In genomic region chr1:119048988-119049387, GRCm38 (mm10) we compare ENCODE assay signal across 11 mouse cellular contexts. TPM values are rescaled to one million over a fixed set of nuclear protein-coding genes. Genes with fewer than 3 reads are reported as not detected.
DNase-seq lines count a peak whose midpoint lies in the region; ATAC-seq and TF ChIP-seq lines count a peak whose summit lies in the region.
"Had no signal": no experiment of that assay in that cellular context is flagged by ENCODE, and none has a peak within 500 bp of the region (broad histone marks: within the 10 kb centered on the region; RNA-seq: fewer than 3 reads in every experiment).

No protein-coding gene starts in this region.

- H3K4me2 ChIP-seq in heart, embryonic 12.5 days, result 0 out of 2 replicates have a peak overlapping the region, but pooled peaks have one; percentile 88
- peak overlapping the region; percentile 68 for H3K4me2 ChIP-seq in stomach, embryonic 14.5 days (replicated peaks; ENCODE audit: low read depth, low read length)
- no peak overlapping the region for H3K4me2 ChIP-seq in stomach, postnatal 0 days (replicated peaks; ENCODE audit: low read depth)
- H3K4me2 ChIP-seq in hindbrain, embryonic 14.5 days (replicated peaks), result peak overlapping the region; percentile 99
- H3K4me2 ChIP-seq in neural tube, embryonic 14.5 days (ENCODE audit: low read depth, low read length), result peak overlapping the region; percentile 92

- H3K4me3 ChIP-seq in heart, embryonic 12.5 days, result no peak overlapping the region
- no peak overlapping the region for H3K4me3 ChIP-seq in stomach, embryonic 14.5 days (ENCODE audit: low read depth, low read length)
- no peak overlapping the region for H3K4me3 ChIP-seq in stomach, postnatal 0 days (ENCODE audit: low read depth, low read length)
- peak overlapping the region; percentile 1; the same call in 1 of the 2 replicates for H3K4me3 ChIP-seq in hindbrain, embryonic 14.5 days (replicated peaks; ENCODE audit: low read length)
- no peak overlapping the region for H3K4me3 ChIP-seq in neural tube, embryonic 14.5 days (ENCODE audit: low read depth, low read length)

- 15% methylated on average over 11 of the region's 11 CpGs for WGBS in heart, embryonic 12.5 days
- 31% methylated on average over 11 of the region's 11 CpGs for WGBS in stomach, embryonic 14.5 days
- WGBS in stomach, postnatal 0 days, result 42% methylated on average over 11 of the region's 11 CpGs
- WGBS in hindbrain, embryonic 14.5 days, result 4% methylated on average over 11 of the region's 11 CpGs
- WGBS in neural tube, embryonic 14.5 days, result 2% methylated on average over 11 of the region's 11 CpGs

- H3K4me1 ChIP-seq in heart, embryonic 12.5 days (replicated peaks), result peaks cover 25% of the 10 kb centered on the region
- H3K4me1 ChIP-seq in stomach, embryonic 14.5 days (ENCODE audit: control insufficient read depth, insufficient read depth, low read length), result peaks cover 28% of the 10 kb centered on the region
- peaks cover 10% of the 10 kb centered on the region; the same call in 1 of the 2 replicates for H3K4me1 ChIP-seq in stomach, postnatal 0 days (replicated peaks; ENCODE audit: control insufficient read depth, insufficient read depth)
- H3K4me1 ChIP-seq in hindbrain, embryonic 14.5 days (replicated peaks; ENCODE audit: control insufficient read depth, insufficient read depth, low read length), result peaks cover 36% of the 10 kb centered on the region
- peaks cover 17% of the 10 kb centered on the region for H3K4me1 ChIP-seq in neural tube, embryonic 14.5 days (ENCODE audit: control insufficient read depth, insufficient read depth, low read length)

- H3K36me3 ChIP-seq in heart, embryonic 12.5 days, result no peaks in the 10 kb centered on the region
- H3K36me3 ChIP-seq in stomach, embryonic 14.5 days (ENCODE audit: control insufficient read depth, insufficient read depth, low read length), result no peaks in the 10 kb centered on the region
- no peaks in the 10 kb centered on the region for H3K36me3 ChIP-seq in stomach, postnatal 0 days (ENCODE audit: control insufficient read depth, insufficient read depth, low read length)
- no peaks in the 10 kb centered on the region for H3K36me3 ChIP-seq in hindbrain, embryonic 14.5 days (replicated peaks; ENCODE audit: control insufficient read depth, insufficient read depth)
- no peaks in the 10 kb centered on the region for H3K36me3 ChIP-seq in neural tube, embryonic 14.5 days (ENCODE audit: control insufficient read depth, insufficient read depth, low read length)

- no peak for ATAC-seq in heart, embryonic 12.5 days (ENCODE audit: insufficient number of reproducible peaks, low FRiP score)
- ATAC-seq in stomach, embryonic 14.5 days (ENCODE audit: insufficient number of reproducible peaks, insufficient read depth, low FRiP score, low read depth), result no peak
- no peak for ATAC-seq in stomach, postnatal 0 days (ENCODE audit: low FRiP score, low TSS enrichment)
- no peak for ATAC-seq in hindbrain, embryonic 14.5 days (ENCODE audit: low FRiP score)
- no peak for ATAC-seq in neural tube, embryonic 14.5 days (ENCODE audit: low read depth)
- ATAC-seq in frontal cortex, adult (ENCODE audit: low TSS enrichment), result no peak

- no peak overlapping the region for H3K27ac ChIP-seq in heart, embryonic 12.5 days (ENCODE audit: poor library complexity, severe bottlenecking)
- H3K27ac ChIP-seq in stomach, embryonic 14.5 days (ENCODE audit: low read length), result no peak overlapping the region
- H3K27ac ChIP-seq in stomach, postnatal 0 days (replicated peaks), result no peak overlapping the region
- no peak overlapping the region for H3K27ac ChIP-seq in hindbrain, embryonic 14.5 days
- no peak overlapping the region for H3K27ac ChIP-seq in neural tube, embryonic 14.5 days (ENCODE audit: low read depth, low read length)

- TF ChIP-seq CTCF in stomach, postnatal 0 days (IDR thresholded peaks at IDR 0.05; ENCODE audit: low read depth), result no peak

- H3K9me3 ChIP-seq in heart, embryonic 12.5 days (replicated peaks), result no peaks in the 10 kb centered on the region
- H3K9me3 ChIP-seq in stomach, embryonic 14.5 days (ENCODE audit: control insufficient read depth, low read depth, low read length), result no peaks in the 10 kb centered on the region
- no peaks in the 10 kb centered on the region for H3K9me3 ChIP-seq in stomach, postnatal 0 days (ENCODE audit: control insufficient read depth, low read length)
- no peaks in the 10 kb centered on the region for H3K9me3 ChIP-seq in hindbrain, embryonic 14.5 days (ENCODE audit: control insufficient read depth, low read length)
- H3K9me3 ChIP-seq in neural tube, embryonic 14.5 days (ENCODE audit: control insufficient read depth, low read length), result no peaks in the 10 kb centered on the region

- TF ChIP-seq EP300 in stomach, postnatal 0 days (optimal IDR thresholded peaks at IDR 0.05), result no peak

- DNase-seq in heart, postnatal 25 days (ENCODE audit: low spot score), result no peak
- DNase-seq in stomach, postnatal 0 days (ENCODE audit: low spot score), result no peak
- DNase-seq in hindbrain, embryonic 14.5 days (ENCODE audit: low spot score), result no peak
- DNase-seq in liver, result no peak
- DNase-seq: B cell, adult 2 months; gastrocnemius, postnatal 14 days; lung, adult 18-20 months had no signal

- no peak overlapping the region for H3K9ac ChIP-seq in heart, embryonic 12.5 days
- H3K9ac ChIP-seq in stomach, embryonic 14.5 days (replicated peaks; ENCODE audit: low read depth, low read length), result peak overlapping the region; percentile 36; the same call in 1 of the 2 replicates
- H3K9ac ChIP-seq in stomach, postnatal 0 days (ENCODE audit: low read length), result no peak overlapping the region
- peak overlapping the region; percentile 45; the same call in 1 of the 2 replicates for H3K9ac ChIP-seq in hindbrain, embryonic 14.5 days
- H3K9ac ChIP-seq in neural tube, embryonic 14.5 days (replicated peaks; ENCODE audit: low read depth, low read length), result no peak overlapping the region

- intact Hi-C loops in heart, postnatal 25 days (cut with DNase I), result no loop called here

- H3K27me3 ChIP-seq in heart, embryonic 12.5 days (replicated peaks), result peaks cover 22% of the 10 kb centered on the region
- H3K27me3 ChIP-seq in stomach, embryonic 14.5 days (ENCODE audit: control insufficient read depth, insufficient read depth, low read length), result no peaks in the 10 kb centered on the region
- H3K27me3 ChIP-seq in stomach, postnatal 0 days (ENCODE audit: control insufficient read depth, insufficient read depth, low read length), result no peaks in the 10 kb centered on the region
- peaks cover 29% of the 10 kb centered on the region for H3K27me3 ChIP-seq in hindbrain, embryonic 14.5 days (ENCODE audit: control insufficient read depth, insufficient read depth, low read length)
- no peaks in the 10 kb centered on the region; the same call in 1 of the 2 replicates for H3K27me3 ChIP-seq in neural tube, embryonic 14.5 days (ENCODE audit: control insufficient read depth, insufficient read depth, low read length)

RNA-seq across cellular contexts. Expression of gene Gli2, which starts 4.4 kb away (rescaled TPM):
- polyA plus RNA-seq in heart, embryonic 12.5 days (2016; fragmentation: Nextera tagmentation; extraction: Ambion mirVana), result 3.3 and 4.0 TPM in 2 replicates
- 1 to 10 TPM; 1.3 to 1.9 TPM for total RNA-seq in heart, postnatal 25 days (2021)
- 15.6 and 18.5 TPM in 2 replicates for polyA plus RNA-seq in stomach, embryonic 14.5 days (2014; fragmentation: Nextera tagmentation; extraction: Ambion mirVana)
- 1.8 and 2.0 TPM in 2 replicates for polyA plus RNA-seq in stomach, postnatal 0 days (2015; fragmentation: Nextera tagmentation; extraction: Ambion mirVana)
- 1.8 and 2.0 TPM in 2 replicates for polyA plus RNA-seq in hindbrain, embryonic 14.5 days (2014; fragmentation: Nextera tagmentation; extraction: Ambion mirVana)
- polyA plus RNA-seq in neural tube, embryonic 14.5 days (2014; fragmentation: Nextera tagmentation; extraction: Ambion mirVana), result 1.5 and 1.8 TPM in 2 replicates

Comparison
In these comparisons a context has a peak if more than half of its experiments do, and no peak if none do; other contexts are left out.
1. H3K9ac ChIP-seq: peak in stomach, embryonic 14.5 days (single experiment) and hindbrain, embryonic 14.5 days (single experiment); none in heart, embryonic 12.5 days (single experiment), stomach, postnatal 0 days (single experiment) and neural tube, embryonic 14.5 days (single experiment).